Mouse (Mus musculus): Measurements from ENCODE around the gene Lrch1.

DNA sequence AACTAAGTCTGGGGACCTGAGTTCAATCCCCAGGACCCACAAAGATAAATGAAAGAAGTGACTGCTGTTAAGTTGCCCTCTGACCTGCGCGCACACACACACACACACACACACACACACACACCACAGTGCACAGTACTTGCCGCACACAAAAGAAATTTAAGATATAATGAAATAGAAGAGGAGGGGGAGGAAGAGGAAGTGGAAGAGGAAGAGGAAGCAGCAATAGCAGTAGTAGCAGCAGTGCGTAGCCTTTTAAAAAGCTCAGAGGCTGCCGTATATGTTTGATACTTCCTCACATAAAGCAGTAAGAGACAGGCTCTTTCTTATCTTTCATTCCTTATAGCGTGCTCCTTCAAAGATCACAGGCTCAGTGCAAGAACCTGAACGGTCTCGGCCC is 92.2 kb downstream of the Lrch1 start:
- TF ChIP-seq UBTF (IDR thresholded peaks at IDR 0.05; ENCODE audit: borderline replicate concordance, insufficient read depth, low read depth, low read length) (no peak), CTCF (IDR thresholded peaks at IDR 0.05 in 2 of 3, conservative IDR thresholded peaks at IDR 0.05 in 1 of 3; ENCODE audit: control insufficient read depth in 1 of 3, insufficient read depth in 1 of 3, low read depth in 2 of 3, low read length in 3 of 3, poor library complexity in 1 of 3, severe bottlenecking in 1 of 3) (no peak), BHLHE40 (IDR thresholded peaks at IDR 0.05; ENCODE audit: borderline replicate concordance, low read depth, low read length) (no peak)
